Mouse (Mus musculus): ENCODE results near the gene Rgl1. TPM values are rescaled to one million over a fixed set of nuclear protein-coding genes. Genes with fewer than 3 reads are reported as not detected.

Rgl1 gene
- total RNA-seq, 2 experiments from 2014 or later: 1.7 to 2.9 TPM

GRCm38 (mm10) chr1:152556576-152557281 is 209.4 kb downstream of the Rgl1 start:
- ATAC-seq (ENCODE audit: poor library complexity, severe bottlenecking): no peak

- no peak for ATAC-seq (ENCODE audit: poor library complexity, severe bottlenecking)
These were observed 210.1 kb downstream of the Rgl1 start for GRCm38 (mm10) chr1:152555944-152556573.

GRCm38 (mm10) chr1:152553912-152554547 is 212.1 kb downstream of the Rgl1 start:
- ATAC-seq (ENCODE audit: poor library complexity, severe bottlenecking): peak; percentile 74

- ATAC-seq (ENCODE audit: poor library complexity, severe bottlenecking): no peak
These were observed 215.2 kb downstream of the Rgl1 start for GRCm38 (mm10) chr1:152550973-152551372.

- no peak for ATAC-seq (ENCODE audit: poor library complexity, severe bottlenecking)
These were observed 215.6 kb downstream of the Rgl1 start for GRCm38 (mm10) chr1:152550544-152550943.

GRCm38 (mm10) chr1:152549061-152549738 is 217.0 kb downstream of the Rgl1 start:
- no peak for ATAC-seq (ENCODE audit: poor library complexity, severe bottlenecking)

- no peak for ATAC-seq (ENCODE audit: poor library complexity, severe bottlenecking)
These were observed 222.5 kb downstream of the Rgl1 start for GRCm38 (mm10) chr1:152543449-152544159.

GRCm38 (mm10) chr1:152542747-152543378 is 223.3 kb downstream of the Rgl1 start:
- ATAC-seq (ENCODE audit: poor library complexity, severe bottlenecking): no peak

- ATAC-seq (ENCODE audit: poor library complexity, severe bottlenecking): peak; percentile 67
These were observed 225.8 kb downstream of the Rgl1 start for GRCm38 (mm10) chr1:152540304-152540887.

GRCm38 (mm10) chr1:152538817-152539216 is 227.3 kb downstream of the Rgl1 start:
- no peak for ATAC-seq (ENCODE audit: poor library complexity, severe bottlenecking)

- ATAC-seq (ENCODE audit: poor library complexity, severe bottlenecking): no peak
These were observed 229.0 kb downstream of the Rgl1 start for GRCm38 (mm10) chr1:152537186-152537585.

- peak; percentile 45 for ATAC-seq (ENCODE audit: poor library complexity, severe bottlenecking)
These were observed 229.6 kb downstream of the Rgl1 start for GRCm38 (mm10) chr1:152536416-152537018.

GRCm38 (mm10) chr1:152534531-152534930 is 231.6 kb downstream of the Rgl1 start:
- no peak for ATAC-seq (ENCODE audit: poor library complexity, severe bottlenecking)

GRCm38 (mm10) chr1:152531498-152531897 is 234.7 kb downstream of the Rgl1 start:
- peak; percentile 35; the same call in 1 of the 2 replicates for ATAC-seq (ENCODE audit: poor library complexity, severe bottlenecking)

- peak; percentile 86 for ATAC-seq (ENCODE audit: poor library complexity, severe bottlenecking)
These were observed 237.4 kb downstream of the Rgl1 start for GRCm38 (mm10) chr1:152528778-152529177.

GRCm38 (mm10) chr1:152528214-152528613 is 237.9 kb downstream of the Rgl1 start:
- ATAC-seq (ENCODE audit: poor library complexity, severe bottlenecking): no peak

GRCm38 (mm10) chr1:152526154-152526553 is 240.0 kb downstream of the Rgl1 start:
- ATAC-seq (ENCODE audit: poor library complexity, severe bottlenecking): no peak

GRCm38 (mm10) chr1:152524987-152525648 is 241.0 kb downstream of the Rgl1 start:
- ATAC-seq (ENCODE audit: poor library complexity, severe bottlenecking): peak; percentile 78

Measured in megakaryocyte, adult 5-6 weeks (primary cell).